Mouse (Mus musculus): ENCODE measurements around the gene Clstn3. TPM values are rescaled to one million over a fixed set of nuclear protein-coding genes. Genes with fewer than 3 reads are reported as not detected.

Gene Clstn3
- polyA plus RNA-seq, 1 experiment from 2014 or later = 1.2 TPM

DNA sequence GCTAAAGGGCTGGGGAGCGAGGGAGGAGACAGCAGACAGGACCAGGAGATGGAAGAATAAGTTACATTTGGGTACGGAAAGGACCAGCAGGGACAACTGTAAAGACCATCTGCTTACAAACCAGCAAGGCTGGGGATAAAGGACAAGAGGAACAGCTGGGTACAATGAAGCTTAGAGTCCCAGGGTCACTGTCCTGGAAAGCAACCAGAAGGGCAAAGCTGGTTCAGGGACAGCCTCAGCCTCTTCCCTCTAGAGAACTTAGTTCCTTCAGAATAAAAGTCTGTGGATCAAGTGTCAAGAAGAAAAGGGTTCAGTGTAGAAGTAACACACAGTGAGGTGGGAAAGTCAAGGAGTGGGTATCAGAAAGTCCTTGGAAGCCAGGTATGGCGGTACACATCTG is 6.5 kb upstream of the Clstn3 start:
- H3K4me2 ChIP-seq (replicated peaks; ENCODE audit: low read depth) = no peak overlapping the region
- H3K4me3 ChIP-seq (ENCODE audit: low read depth, low read length) = no peak overlapping the region
- TF ChIP-seq EP300 (optimal IDR thresholded peaks at IDR 0.05) (no peak), CTCF (IDR thresholded peaks at IDR 0.05; ENCODE audit: low read depth) (no peak)
- H3K9ac ChIP-seq (ENCODE audit: low read length) = no peak overlapping the region
- no peak overlapping the region for H3K27ac ChIP-seq (replicated peaks)
- H3K36me3 ChIP-seq (ENCODE audit: control insufficient read depth, insufficient read depth, low read length) = no peaks in the 10 kb centered on the region
- H3K27me3 ChIP-seq (ENCODE audit: control insufficient read depth, insufficient read depth, low read length) = no peaks in the 10 kb centered on the region
- WGBS = 83% methylated on average over 3 of the region's 3 CpGs
- ATAC-seq (ENCODE audit: low FRiP score, low TSS enrichment) = no peak
- no peaks in the 10 kb centered on the region for H3K9me3 ChIP-seq (ENCODE audit: control insufficient read depth, low read length)
- no peaks in the 10 kb centered on the region for H3K4me1 ChIP-seq (replicated peaks; ENCODE audit: control insufficient read depth, insufficient read depth)
- no peak for DNase-seq (ENCODE audit: low spot score)

DNA sequence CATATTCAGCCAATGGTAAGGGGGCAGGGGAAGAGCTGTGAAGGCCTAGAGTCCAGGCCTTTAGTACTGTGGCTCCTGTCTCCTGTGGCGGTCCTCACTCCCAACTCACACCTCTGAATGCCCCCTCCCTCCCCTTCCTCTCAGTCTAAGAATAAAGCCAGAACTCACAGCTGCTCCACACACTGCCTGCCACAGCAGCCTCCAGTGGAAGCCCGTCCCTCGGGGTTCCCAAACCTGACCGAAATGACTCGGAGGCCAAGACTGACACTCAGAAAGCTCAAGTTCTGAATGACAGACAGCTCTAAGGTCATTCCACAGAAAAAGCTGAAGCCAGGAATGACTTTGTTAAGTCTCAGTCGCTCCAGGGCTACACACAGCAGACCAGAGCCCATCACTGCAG is 1.1 kb upstream of the Clstn3 start:
- WGBS = 82% methylated on average over 6 of the region's 6 CpGs
- Histone ChIP-seq H3K9ac (ENCODE audit: low read length) (no peak overlapping the region), H3K4me3 (ENCODE audit: low read depth, low read length) (no peak overlapping the region), H3K4me2 (replicated peaks; ENCODE audit: low read depth) (no peak overlapping the region), H3K27me3 (ENCODE audit: control insufficient read depth, insufficient read depth, low read length) (no peaks in the 10 kb centered on the region), H3K36me3 (ENCODE audit: control insufficient read depth, insufficient read depth, low read length) (no peaks in the 10 kb centered on the region), H3K9me3 (ENCODE audit: control insufficient read depth, low read length) (no peaks in the 10 kb centered on the region), H3K4me1 (replicated peaks; ENCODE audit: control insufficient read depth, insufficient read depth) (no peaks in the 10 kb centered on the region), H3K27ac (replicated peaks) (no peak overlapping the region)
- DNase-seq (ENCODE audit: low spot score) (no peak), ATAC-seq (ENCODE audit: low FRiP score, low TSS enrichment) (no peak)
- no peak for TF ChIP-seq EP300 (optimal IDR thresholded peaks at IDR 0.05)
- TF ChIP-seq CTCF (IDR thresholded peaks at IDR 0.05; ENCODE audit: low read depth) = no peak

DNA sequence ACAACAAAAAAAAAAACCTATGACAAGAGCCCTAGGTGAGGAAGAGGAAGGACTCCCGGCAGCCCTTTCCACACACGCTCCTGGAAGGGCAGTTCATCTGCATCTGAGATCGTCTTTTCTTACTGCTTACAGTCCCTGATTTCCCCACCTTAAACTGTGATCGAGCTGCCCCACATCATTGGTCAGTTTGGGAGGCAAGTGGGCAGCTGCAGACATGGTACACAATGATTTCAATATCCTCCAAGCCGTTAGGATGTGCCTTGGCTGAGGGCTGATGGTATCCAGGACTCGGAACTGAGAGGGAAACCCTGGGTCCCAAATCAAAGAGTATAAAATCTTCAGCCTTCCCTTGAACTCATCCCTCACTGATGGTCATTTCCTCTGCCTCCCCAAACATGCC is 705 bp upstream of the Clstn3 start:
- Histone ChIP-seq H3K36me3 (ENCODE audit: control insufficient read depth, insufficient read depth, low read length) (no peaks in the 10 kb centered on the region), H3K9ac (ENCODE audit: low read length) (no peak overlapping the region), H3K4me2 (replicated peaks; ENCODE audit: low read depth) (peak overlapping the region; percentile 71; the same call in 1 of the 2 replicates), H3K4me3 (ENCODE audit: low read depth, low read length) (no peak overlapping the region), H3K4me1 (replicated peaks; ENCODE audit: control insufficient read depth, insufficient read depth) (no peaks in the 10 kb centered on the region), H3K27ac (replicated peaks) (no peak overlapping the region), H3K9me3 (ENCODE audit: control insufficient read depth, low read length) (no peaks in the 10 kb centered on the region), H3K27me3 (ENCODE audit: control insufficient read depth, insufficient read depth, low read length) (no peaks in the 10 kb centered on the region)
- TF ChIP-seq CTCF (IDR thresholded peaks at IDR 0.05; ENCODE audit: low read depth) (no peak), EP300 (optimal IDR thresholded peaks at IDR 0.05) (no peak)
- DNase-seq (ENCODE audit: low spot score) = no peak
- WGBS = 48% methylated on average over 6 of the region's 6 CpGs
- no peak for ATAC-seq (ENCODE audit: low FRiP score, low TSS enrichment)

DNA sequence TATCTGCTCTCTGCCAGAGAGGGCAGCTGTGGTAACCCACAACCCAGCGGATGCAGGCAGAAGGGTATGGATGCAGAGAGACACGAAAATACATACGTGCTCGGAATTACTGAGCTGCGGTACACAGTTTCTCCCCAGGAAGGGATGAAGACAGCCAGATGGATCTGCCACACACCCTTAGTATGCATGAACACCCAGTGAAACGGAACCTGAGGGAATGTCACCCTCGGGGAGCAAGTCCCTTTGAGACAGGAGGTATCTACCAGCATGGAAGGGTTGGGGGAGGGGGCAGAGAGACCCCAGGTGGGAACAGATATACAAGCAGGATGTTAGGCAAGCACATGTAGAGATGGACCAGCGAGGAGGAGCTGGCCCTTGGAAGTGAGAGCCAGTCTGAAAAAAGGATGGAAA is 708 bp downstream of the Clstn3 start:
- Histone ChIP-seq H3K36me3 (ENCODE audit: control insufficient read depth, insufficient read depth, low read length) (no peaks in the 10 kb centered on the region), H3K9ac (ENCODE audit: low read length) (no peak overlapping the region), H3K4me3 (ENCODE audit: low read depth, low read length) (no peak overlapping the region), H3K27ac (replicated peaks) (no peak overlapping the region), H3K4me1 (replicated peaks; ENCODE audit: control insufficient read depth, insufficient read depth) (no peaks in the 10 kb centered on the region), H3K27me3 (ENCODE audit: control insufficient read depth, insufficient read depth, low read length) (no peaks in the 10 kb centered on the region), H3K9me3 (ENCODE audit: control insufficient read depth, low read length) (no peaks in the 10 kb centered on the region), H3K4me2 (replicated peaks; ENCODE audit: low read depth) (peak overlapping the region; percentile 71; the same call in 1 of the 2 replicates)
- WGBS = 35% methylated on average over 8 of the region's 8 CpGs
- DNase-seq (ENCODE audit: low spot score) (no peak), ATAC-seq (ENCODE audit: low FRiP score, low TSS enrichment) (no peak)
- TF ChIP-seq CTCF (IDR thresholded peaks at IDR 0.05; ENCODE audit: low read depth) = no peak
- TF ChIP-seq EP300 (optimal IDR thresholded peaks at IDR 0.05) = no peak

DNA sequence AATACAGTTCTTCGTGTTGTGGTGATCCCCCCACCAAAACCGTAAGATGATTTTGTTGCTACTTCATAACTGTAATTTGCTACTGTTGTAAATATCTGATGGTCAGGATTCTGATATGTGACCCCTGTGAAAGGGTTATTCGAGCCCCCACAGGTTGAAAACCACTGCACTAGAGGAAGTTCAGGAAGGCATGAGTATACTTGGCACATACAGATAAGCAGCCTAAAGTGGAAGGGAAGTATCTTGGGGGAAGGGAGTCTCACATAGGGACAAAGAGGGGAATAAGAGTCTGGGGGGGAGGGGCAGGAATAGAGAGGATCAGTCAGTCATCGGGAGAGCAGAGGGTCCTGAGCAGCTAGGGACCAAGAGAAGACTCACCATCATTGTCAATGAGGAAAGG is 5.2 kb downstream of the Clstn3 start:
- WGBS = 79% methylated on average over 4 of the region's 4 CpGs
- TF ChIP-seq EP300 (optimal IDR thresholded peaks at IDR 0.05) (no peak), CTCF (IDR thresholded peaks at IDR 0.05; ENCODE audit: low read depth) (no peak)

DNA sequence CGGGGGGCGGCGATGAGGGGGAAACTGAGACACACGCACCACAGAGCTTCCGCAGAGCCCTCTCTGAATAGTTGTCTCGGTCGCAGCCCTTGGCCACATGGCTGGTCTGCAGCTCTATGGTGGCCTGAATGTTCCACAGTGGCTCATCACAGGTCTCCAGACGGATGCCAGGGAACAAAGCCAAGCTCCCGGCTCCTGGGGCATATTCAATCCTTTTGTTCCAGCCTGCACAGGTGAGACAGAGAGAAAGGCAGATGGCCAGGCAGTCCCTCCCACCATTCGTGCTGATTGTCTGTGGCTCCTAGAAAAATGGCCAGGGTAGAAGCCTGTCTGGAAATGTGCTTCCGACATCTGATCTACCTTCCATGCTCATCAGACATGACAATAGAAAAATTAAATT is 6.1 kb downstream of the Clstn3 start:
- ATAC-seq (ENCODE audit: low FRiP score, low TSS enrichment) (no peak), DNase-seq (ENCODE audit: low spot score) (no peak)
- no peaks in the 10 kb centered on the region for H3K27me3 ChIP-seq (ENCODE audit: control insufficient read depth, insufficient read depth, low read length)
- 82% methylated on average over 11 of the region's 11 CpGs for WGBS
- no peaks in the 10 kb centered on the region for H3K4me1 ChIP-seq (replicated peaks; ENCODE audit: control insufficient read depth, insufficient read depth)
- H3K9me3 ChIP-seq (ENCODE audit: control insufficient read depth, low read length) = no peaks in the 10 kb centered on the region
- no peak overlapping the region for H3K4me3 ChIP-seq (ENCODE audit: low read depth, low read length)
- TF ChIP-seq CTCF (IDR thresholded peaks at IDR 0.05; ENCODE audit: low read depth) (no peak), EP300 (optimal IDR thresholded peaks at IDR 0.05) (no peak)
- no peak overlapping the region for H3K9ac ChIP-seq (ENCODE audit: low read length)
- H3K4me2 ChIP-seq (replicated peaks; ENCODE audit: low read depth) = no peak overlapping the region
- H3K27ac ChIP-seq (replicated peaks) = no peak overlapping the region
- no peaks in the 10 kb centered on the region for H3K36me3 ChIP-seq (ENCODE audit: control insufficient read depth, insufficient read depth, low read length)

More for the DNA sequence above, 5.2 kb downstream of the Clstn3 start:
- ATAC-seq (ENCODE audit: low FRiP score, low TSS enrichment) = no peak
- no peak overlapping the region for H3K9ac ChIP-seq (ENCODE audit: low read length)
- H3K4me1 ChIP-seq (replicated peaks; ENCODE audit: control insufficient read depth, insufficient read depth) = no peaks in the 10 kb centered on the region
- no peaks in the 10 kb centered on the region for H3K27me3 ChIP-seq (ENCODE audit: control insufficient read depth, insufficient read depth, low read length)
- no peak for DNase-seq (ENCODE audit: low spot score)
- no peaks in the 10 kb centered on the region for H3K9me3 ChIP-seq (ENCODE audit: control insufficient read depth, low read length)
- H3K4me3 ChIP-seq (ENCODE audit: low read depth, low read length) = no peak overlapping the region
- no peak overlapping the region for H3K4me2 ChIP-seq (replicated peaks; ENCODE audit: low read depth)
- H3K27ac ChIP-seq (replicated peaks) = no peak overlapping the region
- H3K36me3 ChIP-seq (ENCODE audit: control insufficient read depth, insufficient read depth, low read length) = no peaks in the 10 kb centered on the region

Data from stomach, postnatal 0 days (tissue).